Mouse (Mus musculus) heart, postnatal 0 days (tissue): ENCODE measurements around the gene Smim8. TPM values are rescaled to one million over a fixed set of nuclear protein-coding genes. Genes with fewer than 3 reads are reported as not detected.

ENCODE experiments used
- ATAC-seq: fragments of 200-750 bp; cut with Nextera tagmentation; 2 replicates; pipeline ENCODE4 v1.8.0; 2017; ENCODE audit warnings: low read depth, moderate number of reproducible peaks, moderate library complexity; ENCODE audit not compliant: insufficient read depth
- DNase-seq: peaks from one replicate; pipeline ENCODE4 v3.0.0-alpha.2; 2016; ENCODE audit warnings: low spot score
- H3K27ac ChIP-seq: fragments of 300-500 bp; sonication (generic); 2 replicates; pipeline ENCODE4 v1.5.1; 2014; ENCODE audit warnings: low read depth, mild to moderate bottlenecking
- H3K27me3 ChIP-seq: fragments of 300-500 bp; sonication (generic); 2 replicates; pipeline ENCODE4 v1.6.1; 2014; ENCODE audit warnings: low read length, mixed read lengths; ENCODE audit not compliant: control insufficient read depth, insufficient read depth
- H3K36me3 ChIP-seq: fragments of 300-500 bp; sonication (generic); replicated peaks from 2 replicates; pipeline ENCODE4 v1.6.1; 2014; ENCODE audit warnings: low read length, mixed read lengths; ENCODE audit not compliant: control insufficient read depth, insufficient read depth
- H3K4me1 ChIP-seq: fragments of 300-500 bp; sonication (generic); 2 replicates; pipeline ENCODE4 v1.6.1; 2014; ENCODE audit warnings: antibody characterized with exemption; ENCODE audit not compliant: control insufficient read depth, insufficient read depth
- H3K4me2 ChIP-seq: fragments of 300-500 bp; sonication (generic); 2 replicates; pipeline ENCODE4 v1.6.1; 2014; ENCODE audit warnings: low read depth, mild to moderate bottlenecking, low read length, moderate library complexity
- H3K4me3 ChIP-seq: fragments of 300-500 bp; sonication (generic); 2 replicates; pipeline ENCODE4 v1.5.1; 2014; ENCODE audit warnings: low read depth, low read length
- H3K9ac ChIP-seq: fragments of 300-500 bp; sonication (generic); replicated peaks from 2 replicates; pipeline ENCODE4 v1.6.1; 2014; ENCODE audit warnings: low read depth, low read length, mixed read lengths
- H3K9me3 ChIP-seq: fragments of 300-500 bp; sonication (generic); replicated peaks from 2 replicates; pipeline ENCODE4 v1.6.1; 2016; ENCODE audit warnings: low read length; ENCODE audit not compliant: control insufficient read depth
- CTCF ChIP-seq: IDR thresholded peaks from 2 replicates; pipeline ENCODE4 v1.5.1; 2016; ENCODE audit warnings: antibody characterized with exemption, control low read depth, low read depth
- EP300 ChIP-seq: IDR thresholded peaks from 2 replicates; pipeline ENCODE4 v1.6.1; 2016; ENCODE audit warnings: antibody characterized with exemption, low read depth
- WGBS: fragments of 180-500 bp; shearing (Covaris S2); extraction: QIAGEN DNeasy Blood & Tissue Kit; methylation state at CpG from one replicate; pipeline ENCODE4 v1.1.7; 2014; 5-methylcytosine and 5-hydroxymethylcytosine counted together
- polyA plus RNA-seq: library from polyadenylated mRNA; unstranded; fragments of >200 nt; fragmentation: Nextera tagmentation; extraction: Ambion mirVana; gene quantifications from 2 replicates; pipeline ENCODE4 v1.2.1, GENCODE M21; 2015
- total RNA-seq: library from RNA; depleted of rRNA; stranded (reverse); fragments of >200 nt; gene quantifications from 2 replicates; pipeline ENCODE4 v1.2.3, GENCODE M21; 2014; ENCODE audit warnings: low replicate concordance

The Smim8 gene
- total and polyA plus RNA-seq, 2 experiments from 2014 or later, result 33.0 to 107 TPM

DNA sequence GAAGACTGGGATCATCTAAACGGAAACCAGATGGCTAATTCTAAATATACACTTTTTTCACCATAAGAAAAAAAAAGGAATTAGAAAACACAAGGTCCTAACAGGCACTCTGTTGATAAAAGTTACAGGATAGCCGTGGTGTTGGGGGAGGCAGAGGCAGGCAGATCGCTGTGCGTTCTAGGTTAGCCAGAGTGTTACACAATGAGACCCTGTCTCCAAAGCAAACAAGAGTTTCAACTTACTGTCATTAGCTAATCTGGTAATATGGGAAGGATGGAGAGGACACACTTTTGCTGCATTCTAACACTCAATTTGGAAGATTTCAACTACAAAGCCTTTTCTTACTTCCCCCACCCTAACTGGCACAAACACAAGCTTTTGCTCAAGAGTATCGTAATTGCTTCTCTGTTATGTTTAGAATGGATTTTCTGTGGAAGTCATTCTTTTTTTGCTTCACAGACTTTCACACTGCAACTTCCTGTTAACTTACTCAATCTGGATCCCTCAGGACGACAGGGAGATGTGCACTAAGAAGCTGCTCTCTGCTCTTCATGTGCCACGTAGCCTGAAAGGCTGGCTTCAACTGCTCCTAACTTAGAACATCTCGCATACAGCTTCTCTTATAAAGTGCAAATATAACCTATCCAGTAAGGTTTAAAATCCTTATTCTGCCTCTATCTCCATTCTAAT lies 19.2 kb upstream of the Smim8 start:
- DNase-seq (no peak), ATAC-seq (no peak)
- H3K36me3 ChIP-seq, result no peaks in the 10 kb centered on the region
- H3K27ac ChIP-seq, result no peak overlapping the region
- no peak overlapping the region for H3K9ac ChIP-seq
- TF ChIP-seq EP300, result no peak
- no peak for TF ChIP-seq CTCF
- H3K9me3 ChIP-seq, result no peaks in the 10 kb centered on the region
- H3K27me3 ChIP-seq, result no peaks in the 10 kb centered on the region
- H3K4me2 ChIP-seq, result no peak overlapping the region
- no peak overlapping the region for H3K4me3 ChIP-seq
- H3K4me1 ChIP-seq, result no peaks in the 10 kb centered on the region
- WGBS, result 70% methylated on average over 8 of the region's 8 CpGs

DNA sequence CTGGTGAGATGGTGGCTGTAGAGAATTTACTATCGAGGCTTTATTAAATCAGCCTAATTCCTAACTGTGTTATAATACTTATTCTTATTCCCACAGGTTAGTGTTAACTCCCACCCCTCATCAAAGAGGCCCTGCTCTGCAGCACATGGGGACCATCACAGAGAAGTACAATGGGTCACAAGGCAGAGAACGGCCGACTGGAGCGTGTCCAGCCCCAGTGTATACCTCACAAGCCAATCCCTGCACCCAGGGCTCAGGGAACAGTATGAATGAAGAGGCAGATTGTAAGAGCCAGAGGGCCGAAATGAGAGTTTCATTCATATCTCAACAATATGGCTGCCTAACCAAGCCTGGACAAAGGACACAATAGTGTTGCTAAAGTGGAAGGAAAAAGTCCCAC lies 18.1 kb upstream of the Smim8 start:
- Histone ChIP-seq H3K27me3 (no peaks in the 10 kb centered on the region), H3K9me3 (no peaks in the 10 kb centered on the region), H3K36me3 (no peaks in the 10 kb centered on the region), H3K9ac (no peak overlapping the region), H3K4me3 (no peak overlapping the region), H3K27ac (no peak overlapping the region), H3K4me2 (no peak overlapping the region), H3K4me1 (no peaks in the 10 kb centered on the region)
- 87% methylated on average over 5 of the region's 5 CpGs for WGBS
- no peak for DNase-seq
- no peak for ATAC-seq
- TF ChIP-seq CTCF (no peak), EP300 (no peak)

DNA sequence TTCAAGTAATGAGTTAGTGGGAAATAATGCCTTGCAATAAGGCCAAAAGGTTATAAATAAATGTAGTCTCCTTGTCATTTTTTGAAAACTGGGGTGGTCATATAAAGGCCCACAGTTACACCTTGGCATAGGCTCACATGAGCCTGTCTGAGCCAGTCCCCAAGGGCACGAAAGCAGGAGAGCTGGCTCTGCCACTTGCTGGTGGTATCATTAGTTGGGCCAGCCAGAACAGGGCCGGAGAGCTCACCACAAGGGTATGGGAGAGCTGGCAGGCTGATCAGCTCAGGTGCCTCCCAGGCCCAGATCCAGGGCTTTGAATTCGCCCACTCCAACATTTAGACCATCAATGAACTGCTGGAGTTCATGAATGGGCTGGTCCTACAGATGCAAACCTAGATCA lies 8.3 kb upstream of the Smim8 start:
- no peak for ATAC-seq
- no peaks in the 10 kb centered on the region for H3K27me3 ChIP-seq
- H3K9ac ChIP-seq, result no peak overlapping the region
- H3K36me3 ChIP-seq, result no peaks in the 10 kb centered on the region
- no peak for DNase-seq
- 68% methylated on average over 3 of the region's 3 CpGs for WGBS
- H3K27ac ChIP-seq, result no peak overlapping the region
- TF ChIP-seq EP300 (no peak), CTCF (no peak)
- no peak overlapping the region for H3K4me2 ChIP-seq
- H3K4me1 ChIP-seq, result no peaks in the 10 kb centered on the region; the same call in 1 of the 2 replicates
- H3K4me3 ChIP-seq, result no peak overlapping the region
- H3K9me3 ChIP-seq, result no peaks in the 10 kb centered on the region

DNA sequence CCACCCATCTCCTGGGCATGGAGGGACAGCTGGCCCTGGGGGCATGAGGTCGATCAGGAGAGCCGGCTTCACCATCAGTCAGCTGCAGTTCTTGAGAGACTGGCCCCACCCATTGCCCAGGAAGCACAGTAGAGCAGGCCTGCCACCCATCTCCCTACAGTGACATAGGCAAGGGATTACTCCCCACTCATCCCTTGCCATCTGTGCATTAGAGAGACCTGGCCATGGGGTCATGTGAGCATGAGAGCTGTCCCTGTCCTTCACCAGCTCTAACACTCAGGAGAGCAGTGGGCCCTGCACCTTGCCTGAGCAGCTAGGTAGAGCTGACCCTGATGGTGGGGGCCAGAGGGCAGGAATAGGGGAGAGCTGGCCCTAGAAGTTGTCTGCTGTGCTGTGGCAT lies 7.4 kb upstream of the Smim8 start:
- Histone ChIP-seq H3K27ac (no peak overlapping the region), H3K36me3 (no peaks in the 10 kb centered on the region), H3K4me1 (no peaks in the 10 kb centered on the region; the same call in 1 of the 2 replicates), H3K4me3 (no peak overlapping the region), H3K9ac (no peak overlapping the region), H3K4me2 (no peak overlapping the region), H3K9me3 (no peaks in the 10 kb centered on the region), H3K27me3 (no peaks in the 10 kb centered on the region)
- TF ChIP-seq CTCF, result no peak
- no peak for TF ChIP-seq EP300
- WGBS, result 91% methylated on average over 2 of the region's 2 CpGs
- ATAC-seq, result no peak
- no peak for DNase-seq

DNA sequence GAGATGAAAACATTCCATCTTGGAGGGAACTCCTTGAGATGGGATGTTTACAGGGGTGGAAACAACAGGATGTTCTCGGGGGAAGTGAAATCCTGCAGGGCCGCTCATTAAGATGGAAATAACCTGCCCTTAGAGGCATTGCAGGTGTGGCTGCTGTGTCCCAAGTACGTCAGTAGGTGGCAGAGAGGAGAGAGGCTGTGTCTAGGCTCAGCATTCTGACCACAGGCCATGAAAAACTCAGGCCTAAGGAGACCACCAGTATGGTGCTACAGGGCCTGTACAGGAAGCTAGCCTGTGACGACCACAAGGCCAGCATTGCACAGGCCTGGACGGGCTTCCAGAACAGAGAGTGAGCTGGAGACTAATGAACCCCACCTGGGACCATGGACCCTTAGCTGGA lies 6.6 kb upstream of the Smim8 start:
- H3K9ac ChIP-seq, result no peak overlapping the region
- no peak for ATAC-seq

DNA sequence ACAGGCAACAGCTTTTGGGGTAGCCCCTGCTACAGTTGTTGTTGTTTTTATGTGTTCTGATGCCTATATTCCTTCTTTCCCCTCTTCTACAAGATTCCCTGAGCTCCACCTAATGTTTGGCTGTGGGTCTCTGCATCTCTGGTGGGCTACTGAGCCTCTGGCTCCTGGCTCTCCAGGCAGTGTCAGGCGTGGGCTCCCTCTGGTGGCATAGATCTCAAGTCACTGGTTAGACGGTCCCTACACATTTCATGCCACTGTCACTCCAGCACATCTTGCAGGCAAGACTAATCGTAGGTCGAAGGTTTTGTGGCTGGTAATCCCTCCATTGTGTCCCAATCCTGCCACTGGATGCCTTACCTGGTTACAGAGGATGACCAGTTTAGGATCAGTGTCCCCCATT lies 4.5 kb upstream of the Smim8 start:
- Histone ChIP-seq H3K27me3 (no peaks in the 10 kb centered on the region), H3K4me2 (no peak overlapping the region), H3K27ac (no peak overlapping the region), H3K4me1 (no peaks in the 10 kb centered on the region; the same call in 1 of the 2 replicates), H3K36me3 (no peaks in the 10 kb centered on the region), H3K4me3 (no peak overlapping the region), H3K9me3 (no peaks in the 10 kb centered on the region), H3K9ac (no peak overlapping the region)
- no peak for DNase-seq
- TF ChIP-seq EP300, result no peak
- peak; percentile 53 for TF ChIP-seq CTCF
- no peak for ATAC-seq
- WGBS, result 24% methylated on average over 4 of the region's 4 CpGs

More for the DNA sequence above, 6.6 kb upstream of the Smim8 start:
- Histone ChIP-seq H3K4me1 (no peaks in the 10 kb centered on the region; the same call in 1 of the 2 replicates), H3K9me3 (no peaks in the 10 kb centered on the region), H3K4me3 (no peak overlapping the region), H3K36me3 (no peaks in the 10 kb centered on the region), H3K27ac (no peak overlapping the region), H3K27me3 (no peaks in the 10 kb centered on the region), H3K4me2 (no peak overlapping the region)
- no peak for DNase-seq
- TF ChIP-seq EP300 (no peak), CTCF (peak; percentile 29)
- 47% methylated on average over 5 of the region's 5 CpGs for WGBS
